Mouse (Mus musculus) megakaryocyte, embryonic 14.5 days (primary cell): ENCODE data around the gene Hist1h2af.

Experiments used
- FLI1 ChIP-seq: IDR thresholded peaks from 2 replicates; pipeline ENCODE4 v1.6.1; 2012; ENCODE audit warnings: low read length, inconsistent platforms, mixed read lengths
- GATA1 ChIP-seq: IDR thresholded peaks from 3 replicates; pipeline ENCODE4 v1.6.1; 2012; ENCODE audit warnings: mixed read lengths, low read length, inconsistent platforms, borderline replicate concordance

DNA sequence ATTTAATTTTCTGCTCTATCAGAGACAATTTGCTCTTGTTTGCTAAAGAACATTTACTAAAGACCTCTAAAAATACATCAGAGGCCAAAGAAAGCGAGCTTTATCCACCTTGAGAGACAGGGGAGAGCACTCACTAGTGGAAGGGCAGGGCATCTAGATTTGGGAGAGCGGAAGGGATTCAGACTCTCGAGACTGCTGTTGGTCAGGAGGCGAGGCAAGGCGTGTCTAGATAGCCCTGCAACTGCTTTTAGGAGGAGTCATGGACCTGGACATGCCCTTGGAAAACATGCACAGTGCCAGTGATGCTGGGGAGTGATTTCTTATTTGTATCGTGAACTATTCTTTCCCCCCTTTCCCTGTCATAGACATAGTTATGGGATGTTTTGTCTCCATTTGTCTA is 38.2 kb upstream of the Hist1h2af start:
- no peak for TF ChIP-seq FLI1
- no peak for TF ChIP-seq GATA1
